Mouse (Mus musculus) inflammation-experienced regulatory T-cells (primary cell): ENCODE results near the gene Hnrnpdl. TPM values are rescaled to one million over a fixed set of nuclear protein-coding genes. Genes with fewer than 3 reads are reported as not detected.

Experiments used
- polyA plus RNA-seq, 2 experiments: library from polyadenylated mRNA; unstranded; fragments of 100-300 nt; shearing (Covaris generic); gene quantifications; one replicate each; pipeline ENCODE4 v1.2.1; 2017

Gene Hnrnpdl
- 100 to 1,000 TPM; 134 to 160 TPM for polyA plus RNA-seq

DNA sequence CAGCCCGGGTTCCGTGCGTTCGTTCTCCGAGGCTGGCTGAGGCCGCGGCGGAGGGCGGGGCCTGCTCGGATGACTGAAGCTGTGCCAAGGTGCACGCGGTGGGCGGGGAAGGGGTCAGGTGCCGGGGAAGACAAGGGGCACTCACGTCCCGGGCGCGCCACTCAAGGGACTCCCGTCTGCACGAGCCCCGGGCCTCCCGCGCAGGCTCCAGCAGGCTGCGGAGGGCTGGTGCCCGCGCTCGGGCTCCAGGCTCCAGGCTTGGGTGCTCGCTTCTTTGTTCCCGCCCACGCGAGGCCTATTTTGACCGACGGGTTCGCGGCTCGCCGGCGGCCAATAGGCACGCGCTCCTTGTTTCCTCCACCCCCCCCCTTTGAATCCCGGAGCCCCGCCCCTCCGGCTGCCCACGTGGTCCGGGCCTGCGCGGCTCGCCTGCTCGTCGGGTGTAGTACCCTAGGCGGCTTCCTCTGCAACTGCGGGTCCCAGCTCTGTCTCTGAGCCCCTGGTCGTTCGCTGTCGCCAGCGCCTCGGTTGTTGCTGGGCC is at the start of gene Hnrnpdl, which contains the start of gene Enoph1:
TSS of gene Hnrnpdl (minus strand) at position 63 of the 541 bp plus-strand sequence.
TSS of gene Enoph1 (plus strand) at position 384 of the 541 bp plus-strand sequence.

Other genes starting within 250 kb of the Hnrnpdl start
- 1 to 10 TPM in 1 of 2 experiments, under 1 TPM in 1; 0.57 to 1.9 TPM for gene Vamp9, start 133.4 kb downstream of the Hnrnpdl start, polyA plus RNA-seq
- 100 to 1,000 TPM; 370 to 403 TPM for gene Hnrnpd, start 60.7 kb downstream of the Hnrnpdl start, polyA plus RNA-seq
- under 1 TPM in 1 of 2 experiments, not detected in 1; 0.63 TPM for gene 4930524J08Rik, start 60.6 kb downstream of the Hnrnpdl start, polyA plus RNA-seq
- 10 to 100 TPM; 26.4 to 35.5 TPM for gene Enoph1, start 321 bp upstream of the Hnrnpdl start, polyA plus RNA-seq
- 1 to 10 TPM in 1 of 2 experiments, under 1 TPM in 1; 0.18 to 2.5 TPM for gene Tmem150c, start 120.1 kb upstream of the Hnrnpdl start, polyA plus RNA-seq